Mouse (Mus musculus): ENCODE measurements around the gene Hdac9.

- TF ChIP-seq USF2 (IDR thresholded peaks at IDR 0.05; ENCODE audit: borderline replicate concordance in 1 of 2, insufficient read depth in 1 of 2, low read depth in 1 of 2, low read length in 2 of 2) (no peak), POLR2A (IDR thresholded peaks at IDR 0.05; ENCODE audit: control insufficient read depth in 1 of 2, insufficient read depth in 1 of 2, low read depth in 1 of 2, low read length in 2 of 2, poor library complexity in 1 of 2) (no peak), ZNF384 (IDR thresholded peaks at IDR 0.05; ENCODE audit: low read depth, low read length) (no peak), USF1 (IDR thresholded peaks at IDR 0.05; ENCODE audit: low read depth, low read length) (no peak), TBP (IDR thresholded peaks at IDR 0.05; ENCODE audit: low read depth, low read length) (no peak), ZKSCAN1 (IDR thresholded peaks at IDR 0.05; ENCODE audit: low read depth, low read length) (no peak), EP300 (IDR thresholded peaks at IDR 0.05; ENCODE audit: low read depth in 1 of 2, low read length in 2 of 2) (no peak), KAT2A (conservative IDR thresholded peaks at IDR 0.05; ENCODE audit: low read depth, low read length) (no peak), MAX (IDR thresholded peaks at IDR 0.05; ENCODE audit: low read length) (no peak), MAFK (IDR thresholded peaks at IDR 0.05; ENCODE audit: borderline replicate concordance, low read depth, low read length) (no peak), CTCF (IDR thresholded peaks at IDR 0.05 in 2 of 3, conservative IDR thresholded peaks at IDR 0.05 in 1 of 3; ENCODE audit: control insufficient read depth in 1 of 3, insufficient read depth in 1 of 3, low read depth in 2 of 3, low read length in 3 of 3, poor library complexity in 1 of 3, severe bottlenecking in 1 of 3) (no peak), ZC3H11A (IDR thresholded peaks at IDR 0.05; ENCODE audit: low read depth, low read length) (no peak), TCF12 (IDR thresholded peaks at IDR 0.05; ENCODE audit: low read depth, low read length) (no peak), GATA1 (IDR thresholded peaks at IDR 0.05; ENCODE audit: low read depth, low read length) (no peak)
Measured at GRCm38 (mm10) chr12:34906704-34907505, 10.0 kb downstream of the Hdac9 start.
